Mouse (Mus musculus): ENCODE results near the gene Tmem86a.

DNA sequence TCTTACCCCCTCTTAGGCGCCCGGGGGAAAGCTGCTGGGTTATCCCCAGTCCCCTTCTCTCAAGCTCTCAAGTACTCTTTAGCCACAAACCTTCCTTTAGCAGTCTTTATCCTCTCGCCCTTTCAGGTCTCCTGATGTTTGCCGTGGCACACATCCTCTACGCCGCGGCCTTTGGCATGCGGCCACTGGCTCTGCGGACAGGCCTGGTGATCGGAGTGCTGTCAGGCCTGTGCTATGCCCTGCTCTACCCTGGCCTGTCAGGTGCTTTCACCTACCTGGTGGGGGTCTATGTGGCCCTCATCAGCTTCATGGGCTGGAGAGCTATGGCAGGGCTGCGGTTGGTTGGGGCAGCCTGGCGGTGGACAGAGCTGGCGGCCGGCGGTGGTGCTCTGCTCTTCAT is 2.9 kb downstream of the Tmem86a start:
- no peak for TF ChIP-seq USF1 (IDR thresholded peaks at IDR 0.05; ENCODE audit: low read depth, low read length)
- TF ChIP-seq ETS1 (conservative IDR thresholded peaks at IDR 0.05; ENCODE audit: low read depth, low read length), result no peak
- no peak for TF ChIP-seq KAT2A (IDR thresholded peaks at IDR 0.05; ENCODE audit: insufficient replicate concordance, low read length)
- no peak for TF ChIP-seq EP300 (IDR thresholded peaks at IDR 0.05; ENCODE audit: low read length)
- TF ChIP-seq HCFC1 (IDR thresholded peaks at IDR 0.05; ENCODE audit: low read depth, low read length), result no peak
- TF ChIP-seq CTCF (conservative IDR thresholded peaks at IDR 0.05 in 1 of 2, IDR thresholded peaks at IDR 0.05 in 1 of 2; ENCODE audit: low read depth in 2 of 2, low read length in 2 of 2), result no peak
- no peak for TF ChIP-seq MXI1 (IDR thresholded peaks at IDR 0.05; ENCODE audit: low read depth, low read length)
- TF ChIP-seq POLR2AphosphoS2 (IDR thresholded peaks at IDR 0.05; ENCODE audit: low read depth, low read length), result no peak
- TF ChIP-seq NELFE (IDR thresholded peaks at IDR 0.05; ENCODE audit: low read depth, low read length), result no peak

Data from CH12.LX (cell line).